Mouse (Mus musculus) liver, adult 2 months (tissue): ENCODE data around the gene Lsmem1. TPM values are rescaled to one million over a fixed set of nuclear protein-coding genes. Genes with fewer than 3 reads are reported as not detected.

Experiments
- DNase-seq: peaks from one replicate; pipeline ENCODE4 v3.0.0-alpha.2; 2011; ENCODE audit warnings: low read depth, low spot score; ENCODE audit errors: extremely low read depth
- H3K27ac ChIP-seq: fragments of 200-500 bp; replicated peaks from 2 replicates; pipeline ENCODE4 v1.5.1; 2012; ENCODE audit warnings: low read depth, mild to moderate bottlenecking, control low read depth, inconsistent platforms, low read length; ENCODE audit not compliant: insufficient read depth
- H3K27me3 ChIP-seq: fragments of 200-500 bp; 2 replicates; pipeline ENCODE4 v1.6.1; 2012; ENCODE audit warnings: mild to moderate bottlenecking, moderate library complexity, low read length, inconsistent platforms; ENCODE audit not compliant: control insufficient read depth, insufficient read depth
- H3K36me3 ChIP-seq: fragments of 200-500 bp; 2 replicates; pipeline ENCODE4 v1.6.1; 2012; ENCODE audit warnings: low read length, inconsistent platforms; ENCODE audit not compliant: control insufficient read depth, insufficient read depth
- H3K4me1 ChIP-seq: fragments of 200-500 bp; 2 replicates; pipeline ENCODE4 v1.6.1; 2011; ENCODE audit warnings: low read length; ENCODE audit not compliant: control insufficient read depth, insufficient read depth
- H3K4me3 ChIP-seq: fragments of 200-500 bp; 2 replicates; pipeline ENCODE4 v1.5.1; 2011; ENCODE audit warnings: low read depth, mild to moderate bottlenecking, control low read depth, low read length, moderate library complexity; ENCODE audit not compliant: insufficient read depth
- H3K79me2 ChIP-seq: fragments of 200-500 bp; 2 replicates; pipeline ENCODE4 v1.6.1; 2012; ENCODE audit warnings: inconsistent platforms, mild to moderate bottlenecking, low read length, moderate library complexity; ENCODE audit not compliant: control insufficient read depth, insufficient read depth
- H3K9ac ChIP-seq: fragments of 200-500 bp; 2 replicates; pipeline ENCODE4 v1.6.1; 2012; ENCODE audit warnings: low read depth, mild to moderate bottlenecking, control low read depth, inconsistent platforms, low read length
- CTCF ChIP-seq: fragments of 200-500 bp; IDR thresholded peaks from 2 replicates; pipeline ENCODE4 v1.5.1; 2011; ENCODE audit warnings: low read depth, low read length, control low read depth
- POLR2A ChIP-seq: fragments of 200-500 bp; IDR thresholded peaks from 2 replicates; pipeline ENCODE4 v1.6.1; 2011; ENCODE audit warnings: low read length, control low read depth; ENCODE audit not compliant: insufficient read depth; ENCODE audit errors: extremely low read depth
- WGBS: fragments of 180-500 bp; shearing (Covaris S2); methylation state at CpG from one replicate; pipeline ENCODE4 v1.1.7; 2018; 5-methylcytosine and 5-hydroxymethylcytosine counted together
- polyA plus RNA-seq: library from polyadenylated mRNA; depleted of rRNA; stranded (reverse); fragments of >200 nt; gene quantifications from 2 replicates; pipeline ENCODE4 v1.2.3, GENCODE M21; 2012
- total RNA-seq: library from RNA; depleted of rRNA; stranded (reverse); fragments of >200 nt; gene quantifications from 2 replicates; pipeline ENCODE4 v1.2.3, GENCODE M21; 2014

The Lsmem1 gene
- total and polyA plus RNA-seq, 2 experiments = not detected

DNA sequence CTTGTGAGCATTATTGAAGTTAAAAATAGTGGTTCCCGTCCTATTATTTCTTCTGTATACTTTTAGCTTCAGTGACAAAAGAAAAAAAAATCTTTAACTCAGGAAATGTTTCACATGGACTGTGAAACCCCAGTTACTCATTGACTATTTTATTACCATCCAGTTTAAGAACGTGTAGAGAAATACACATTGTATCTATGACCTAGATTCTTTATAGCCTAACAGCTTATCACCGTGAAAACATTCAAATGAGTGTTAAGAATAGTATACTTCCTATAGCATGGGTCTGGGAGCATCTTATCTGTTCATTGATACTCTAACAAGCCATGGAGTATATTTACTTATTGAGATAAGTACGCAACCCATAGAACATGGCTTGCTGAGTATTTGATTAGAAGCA lies 52.0 kb downstream of the Lsmem1 start:
- Histone ChIP-seq H3K27me3 (no peaks in the 10 kb centered on the region), H3K36me3 (no peaks in the 10 kb centered on the region), H3K4me3 (no peak overlapping the region), H3K27ac (no peak overlapping the region), H3K79me2 (no peaks in the 10 kb centered on the region), H3K9ac (no peak overlapping the region), H3K4me1 (no peaks in the 10 kb centered on the region)
- 21% methylated on average over 4 of the region's 4 CpGs for WGBS
- no peak for TF ChIP-seq POLR2A
- no peak for TF ChIP-seq CTCF
- no peak for DNase-seq

DNA sequence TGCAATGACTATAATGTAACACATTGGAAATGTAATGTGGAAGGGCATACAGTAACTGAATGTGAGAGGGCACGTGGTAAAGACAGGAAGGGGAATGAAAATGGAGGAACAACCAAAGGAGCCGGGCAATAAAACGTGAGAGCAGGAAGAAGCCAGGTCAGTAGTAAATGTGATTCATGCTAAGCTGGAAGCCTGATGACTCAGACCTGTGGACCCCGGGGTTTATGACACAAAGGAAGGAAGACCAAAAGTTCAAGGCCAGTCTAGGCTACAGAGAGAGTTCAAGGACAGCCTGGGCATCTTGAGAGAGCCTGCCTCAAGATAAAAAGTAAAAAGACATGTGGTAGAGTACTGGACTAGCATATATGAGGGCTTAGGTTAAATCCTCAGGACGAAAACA lies 52.8 kb downstream of the Lsmem1 start:
- Histone ChIP-seq H3K4me1 (no peaks in the 10 kb centered on the region), H3K4me3 (no peak overlapping the region), H3K27ac (no peak overlapping the region), H3K9ac (no peak overlapping the region), H3K36me3 (no peaks in the 10 kb centered on the region), H3K27me3 (no peaks in the 10 kb centered on the region), H3K79me2 (no peaks in the 10 kb centered on the region)
- 68% methylated on average over 5 of the region's 5 CpGs for WGBS
- TF ChIP-seq POLR2A = no peak
- TF ChIP-seq CTCF = no peak
- no peak for DNase-seq

GRCm38 (mm10) chr12:40140706-40141105 lies 58.6 kb downstream of the Lsmem1 start:
- TF ChIP-seq POLR2A = no peak
- no peak for TF ChIP-seq CTCF
- Histone ChIP-seq H3K27ac (no peak overlapping the region), H3K9ac (no peak overlapping the region), H3K36me3 (no peaks in the 10 kb centered on the region), H3K4me3 (no peak overlapping the region), H3K79me2 (no peaks in the 10 kb centered on the region), H3K27me3 (no peaks in the 10 kb centered on the region), H3K4me1 (no peaks in the 10 kb centered on the region)
- no peak for DNase-seq
- WGBS = 79% methylated on average over 5 of the region's 5 CpGs

- DNase-seq = peak; percentile 4
- WGBS = 66% methylated on average over 8 of the region's 8 CpGs
- H3K27ac ChIP-seq = no peak overlapping the region
- H3K27me3 ChIP-seq = no peaks in the 10 kb centered on the region
- no peak overlapping the region for H3K9ac ChIP-seq
- H3K36me3 ChIP-seq = no peaks in the 10 kb centered on the region
- no peak overlapping the region for H3K4me3 ChIP-seq
- no peaks in the 10 kb centered on the region for H3K79me2 ChIP-seq
- H3K4me1 ChIP-seq = no peaks in the 10 kb centered on the region
- TF ChIP-seq CTCF = no peak
- no peak for TF ChIP-seq POLR2A
Observed at GRCm38 (mm10) chr12:40139484-40140245, 59.6 kb downstream of the Lsmem1 start.

DNA sequence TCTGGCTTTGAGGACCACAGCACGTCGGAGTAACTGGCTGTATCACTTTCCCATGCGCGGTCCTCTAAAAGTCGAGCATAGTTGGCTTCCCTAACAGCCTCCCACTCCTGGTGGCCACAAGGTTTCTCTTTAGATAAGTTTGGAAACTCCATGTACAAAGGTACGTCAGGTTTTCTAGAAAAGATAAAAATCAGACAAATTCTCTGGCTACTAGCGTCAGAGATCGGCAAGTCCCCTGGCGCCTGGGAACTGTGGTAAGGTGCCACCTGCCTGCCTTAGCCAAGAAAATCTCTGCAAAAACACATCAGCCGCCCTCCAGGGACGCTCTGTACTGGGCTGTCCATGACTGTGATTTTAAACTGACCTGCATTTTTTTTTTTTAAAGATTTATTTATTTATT lies 64.8 kb downstream of the Lsmem1 start:
- peaks cover 6% of the 10 kb centered on the region for H3K27me3 ChIP-seq
- no peaks in the 10 kb centered on the region for H3K36me3 ChIP-seq
- H3K79me2 ChIP-seq = no peaks in the 10 kb centered on the region
- no peak overlapping the region for H3K27ac ChIP-seq
- no peak overlapping the region for H3K9ac ChIP-seq
- H3K4me3 ChIP-seq = no peak overlapping the region
- DNase-seq = no peak
- no peaks in the 10 kb centered on the region for H3K4me1 ChIP-seq
- TF ChIP-seq CTCF (no peak), POLR2A (no peak)
- WGBS = 49% methylated on average over 11 of the region's 11 CpGs

- Histone ChIP-seq H3K27me3 (peaks cover 6% of the 10 kb centered on the region), H3K36me3 (no peaks in the 10 kb centered on the region), H3K4me1 (no peaks in the 10 kb centered on the region), H3K4me3 (no peak within 1 kb of the TSS), H3K79me2 (no peaks in the 10 kb centered on the region), H3K9ac (no peak within 1 kb of the TSS), H3K27ac (no peak within 1 kb of the TSS)
- 2% methylated on average over 39 of the region's 39 CpGs for WGBS
- TF ChIP-seq POLR2A (no peak), CTCF (no peak)
- DNase-seq = no peak
Observed at GRCm38 (mm10) chr12:40133573-40134271, 65.6 kb downstream of the Lsmem1 start, which contains the start of gene Scin. TSS of gene Scin (minus strand) at chr12:40134228.
